Mouse (Mus musculus): ENCODE measurements around the gene Dtnbp1. TPM values are rescaled to one million over a fixed set of nuclear protein-coding genes. Genes with fewer than 3 reads are reported as not detected.

Dtnbp1 gene
- total and polyA plus RNA-seq, 3 experiments: 24.2 to 59.5 TPM; not detected in 1

DNA sequence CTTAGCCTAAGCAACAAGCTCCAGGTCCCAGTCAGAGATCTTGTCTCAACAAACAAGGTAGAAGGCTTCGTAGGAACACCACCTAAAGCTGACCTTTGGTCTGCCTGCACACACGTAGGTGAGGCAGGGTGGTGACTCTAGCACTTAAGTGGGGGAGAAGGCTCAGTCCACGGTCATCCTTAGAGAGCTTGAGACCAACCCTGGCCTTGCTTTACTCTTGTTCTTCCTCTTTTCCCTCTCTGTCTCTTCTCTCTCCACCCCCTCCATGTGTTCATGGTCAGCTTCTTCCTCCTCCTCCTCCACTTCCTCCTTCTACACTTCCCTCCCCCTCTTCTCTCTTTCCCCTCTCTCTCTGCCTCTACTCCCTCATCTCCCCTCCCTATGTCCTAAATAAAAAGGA lies 64.3 kb downstream of the Dtnbp1 start:
- no peak overlapping the region for H3K4me3 ChIP-seq (ENCODE audit: control insufficient read depth in 1 of 2, insufficient read depth in 1 of 2, low read depth in 2 of 2, low read length in 2 of 2)
- peaks cover 2 to 15% of the 10 kb centered on the region in 2 experiments; a peak in 3 of 4 replicates for H3K4me1 ChIP-seq (ENCODE audit: control insufficient read depth in 1 of 2, insufficient read depth in 2 of 2, low read length in 2 of 2)
- peak overlapping the region; percentile 57 for H3K27ac ChIP-seq (ENCODE audit: control insufficient read depth, low read depth, low read length)
- peak; percentile 76 for DNase-seq (ENCODE audit: low read depth, low spot score)
- no peaks in the 10 kb centered on the region for H3K9me3 ChIP-seq (replicated peaks; ENCODE audit: insufficient read depth, low read length)
- H3K36me3 ChIP-seq (ENCODE audit: control insufficient read depth in 1 of 2, insufficient read depth in 2 of 2, low read length in 2 of 2): peaks cover 0 to 5% of the 10 kb centered on the region in 2 experiments; a peak in 2 of 4 replicates
- H3K27me3 ChIP-seq (ENCODE audit: control insufficient read depth in 1 of 2, insufficient read depth in 2 of 2, low read length in 2 of 2): no peaks in the 10 kb centered on the region
- no peaks in the 10 kb centered on the region for H3K79me2 ChIP-seq (ENCODE audit: control insufficient read depth, insufficient read depth, low read length, poor library complexity)
- peak overlapping the region; percentile 36 for H3K9ac ChIP-seq (ENCODE audit: control insufficient read depth, low read depth, low read length, poor library complexity, severe bottlenecking)
- TF ChIP-seq ELF1 (IDR thresholded peaks at IDR 0.05; ENCODE audit: low read depth, low read length): peak; percentile 57
- peak; percentile 46; the same call in 1 of the 2 replicates for TF ChIP-seq MAX (IDR thresholded peaks at IDR 0.05; ENCODE audit: low read length)
- peak in 1 of 2 experiments; percentile 58; a peak in 2 of 4 replicates for TF ChIP-seq EP300 (IDR thresholded peaks at IDR 0.05; ENCODE audit: low read depth in 1 of 2, low read length in 2 of 2)
- TF ChIP-seq SIN3A (IDR thresholded peaks at IDR 0.05; ENCODE audit: low read length): no peak
- TF ChIP-seq E2F4 (IDR thresholded peaks at IDR 0.05; ENCODE audit: borderline replicate concordance, low read depth, low read length): no peak
- TF ChIP-seq MAZ (IDR thresholded peaks at IDR 0.05; ENCODE audit: low read depth, low read length): peak; percentile 34; the same call in 1 of the 2 replicates
- TF ChIP-seq MYC (IDR thresholded peaks at IDR 0.05; ENCODE audit: low read depth, low read length): peak; percentile 82
- TF ChIP-seq USF2 (IDR thresholded peaks at IDR 0.05; ENCODE audit: borderline replicate concordance in 1 of 2, insufficient read depth in 1 of 2, low read depth in 1 of 2, low read length in 2 of 2): no peak
- no peak for TF ChIP-seq JUND (IDR thresholded peaks at IDR 0.05; ENCODE audit: low read depth, low read length)

DNA sequence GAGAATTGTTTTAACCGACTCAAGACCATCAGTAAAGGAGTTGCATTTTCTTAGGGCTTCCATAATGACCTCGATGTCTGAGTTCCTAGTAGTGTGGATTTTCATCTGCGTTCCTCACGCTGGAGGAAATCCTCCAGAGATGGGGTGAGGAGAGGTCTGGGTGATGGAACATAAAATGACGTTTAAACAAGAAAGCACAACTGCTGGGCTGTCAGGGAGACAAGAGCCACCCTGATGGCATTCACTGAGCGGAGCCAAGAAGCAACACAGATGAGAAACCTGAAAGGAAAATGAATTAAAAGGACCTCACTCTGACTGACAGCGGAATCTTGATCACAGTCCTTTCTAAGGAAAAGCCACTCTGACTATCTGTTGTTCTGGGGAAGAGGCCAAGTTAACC lies 68.4 kb downstream of the Dtnbp1 start:
- H3K27me3 ChIP-seq (ENCODE audit: control insufficient read depth in 1 of 2, insufficient read depth in 2 of 2, low read length in 2 of 2): no peaks in the 10 kb centered on the region
- H3K79me2 ChIP-seq (ENCODE audit: control insufficient read depth, insufficient read depth, low read length, poor library complexity): no peaks in the 10 kb centered on the region
- no peak overlapping the region for H3K27ac ChIP-seq (ENCODE audit: control insufficient read depth, low read depth, low read length)
- peaks cover 3 to 5% of the 10 kb centered on the region in 2 experiments for H3K36me3 ChIP-seq (ENCODE audit: control insufficient read depth in 1 of 2, insufficient read depth in 2 of 2, low read length in 2 of 2)
- H3K9ac ChIP-seq (ENCODE audit: control insufficient read depth, low read depth, low read length, poor library complexity, severe bottlenecking): no peak overlapping the region
- H3K4me3 ChIP-seq (ENCODE audit: control insufficient read depth in 1 of 2, insufficient read depth in 1 of 2, low read depth in 2 of 2, low read length in 2 of 2): no peak overlapping the region
- H3K4me1 ChIP-seq (ENCODE audit: control insufficient read depth in 1 of 2, insufficient read depth in 2 of 2, low read length in 2 of 2): peaks cover 2 to 14% of the 10 kb centered on the region in 2 experiments; a peak in 3 of 4 replicates
- H3K9me3 ChIP-seq (replicated peaks; ENCODE audit: insufficient read depth, low read length): no peaks in the 10 kb centered on the region
- TF ChIP-seq JUND (IDR thresholded peaks at IDR 0.05; ENCODE audit: low read depth, low read length) (no peak), NRF1 (IDR thresholded peaks at IDR 0.05; ENCODE audit: insufficient read depth, low read depth, low read length, poor library complexity, severe bottlenecking) (no peak), MAX (IDR thresholded peaks at IDR 0.05; ENCODE audit: low read length) (no peak), USF2 (IDR thresholded peaks at IDR 0.05; ENCODE audit: borderline replicate concordance in 1 of 2, insufficient read depth in 1 of 2, low read depth in 1 of 2, low read length in 2 of 2) (no peak), BHLHE40 (IDR thresholded peaks at IDR 0.05; ENCODE audit: borderline replicate concordance, low read depth, low read length) (no peak)
- no peak for DNase-seq (ENCODE audit: low read depth, low spot score)
